ENCODE assay signal across 14 mouse cellular contexts in genomic region chr11:54776367-54776701, GRCm38 (mm10). TPM values are rescaled to one million over a fixed set of nuclear protein-coding genes. Genes with fewer than 3 reads are reported as not detected.
A peak's percentile ranks its signal among the peaks of the same experiment; 100 is the strongest.
DNase-seq lines count a peak whose midpoint lies in the region; ATAC-seq and TF ChIP-seq lines count a peak whose summit lies in the region.
"Had no signal": no experiment of that assay in that cellular context is flagged by ENCODE, and none has a peak within 500 bp of the region (broad histone marks: within the 10 kb centered on the region; RNA-seq: fewer than 3 reads in every experiment).

No protein-coding gene starts in this region.

- WGBS in heart, embryonic 15.5 days: 49% methylated on average over 2 of the region's 2 CpGs
- WGBS in lung, embryonic 15.5 days: 64% methylated on average over 2 of the region's 2 CpGs
- 93% methylated on average over 2 of the region's 2 CpGs for WGBS in forebrain, embryonic 11.5 days

- no peaks in the 10 kb centered on the region for H3K27me3 ChIP-seq in heart, embryonic 15.5 days
- H3K27me3 ChIP-seq in lung, embryonic 15.5 days: no peaks in the 10 kb centered on the region
- H3K27me3 ChIP-seq in myocyte (ENCODE audit: control insufficient read depth, insufficient read depth, insufficient read length): no peaks in the 10 kb centered on the region
- H3K27me3 ChIP-seq in forebrain, embryonic 11.5 days (ENCODE audit: control insufficient read depth, insufficient read depth, low read length): no peaks in the 10 kb centered on the region
- H3K27me3 ChIP-seq: forebrain, embryonic 13.5 days; limb, embryonic 15.5 days had no signal

- no peak overlapping the region for H3K4me3 ChIP-seq in heart, embryonic 15.5 days
- H3K4me3 ChIP-seq in lung, embryonic 15.5 days: no peak overlapping the region
- no peak overlapping the region for H3K4me3 ChIP-seq in embryonic fibroblast, embryonic 13.5 days (ENCODE audit: insufficient read depth, low read length)
- H3K4me3 ChIP-seq in myocyte: no peak overlapping the region
- H3K4me3 ChIP-seq in forebrain, embryonic 11.5 days (ENCODE audit: low read depth, low read length): no peak overlapping the region
- H3K4me3 ChIP-seq: forebrain, embryonic 13.5 days; limb, embryonic 15.5 days had no signal

- intact Hi-C loops in heart, postnatal 25 days (cut with DNase I): no loop called here

- no peak for DNase-seq in heart, postnatal 25 days (ENCODE audit: low spot score)
- no peak for DNase-seq in lung, postnatal 4 days
- no peak for DNase-seq in right cerebral cortex, adult 2 months (ENCODE audit: low spot score in 2 of 2)
- no peak for DNase-seq in forebrain, embryonic 11.5 days (ENCODE audit: low spot score)
- DNase-seq: adrenal gland, postnatal 36 days; cerebellum, adult 8-10 months; layer of hippocampus, postnatal 36 days; thymus, postnatal 14 days had no signal

- H3ac ChIP-seq in myocyte (ENCODE audit: control insufficient read depth, insufficient read length): no peak overlapping the region

- peak overlapping the region; percentile 73 for H3K27ac ChIP-seq in heart, embryonic 15.5 days
- 0 out of 2 replicates have a peak overlapping the region, but pooled peaks have one; percentile 42 for H3K27ac ChIP-seq in lung, embryonic 15.5 days
- 0 out of 2 replicates have a peak overlapping the region, but pooled peaks have one; percentile 24 for H3K27ac ChIP-seq in embryonic fibroblast, embryonic 13.5 days (ENCODE audit: insufficient read depth, low read length)
- no peak overlapping the region for H3K27ac ChIP-seq in forebrain, embryonic 11.5 days (ENCODE audit: low read depth, low read length)
- H3K27ac ChIP-seq: forebrain, embryonic 13.5 days had no signal

- H3K9ac ChIP-seq in heart, embryonic 15.5 days: no peak overlapping the region
- no peak overlapping the region for H3K9ac ChIP-seq in lung, embryonic 15.5 days
- H3K9ac ChIP-seq in forebrain, embryonic 11.5 days (ENCODE audit: low read length): no peak overlapping the region
- H3K9ac ChIP-seq: forebrain, embryonic 13.5 days; limb, embryonic 15.5 days had no signal

- H3K9me3 ChIP-seq in heart, embryonic 15.5 days (replicated peaks): no peaks in the 10 kb centered on the region
- no peaks in the 10 kb centered on the region for H3K9me3 ChIP-seq in lung, embryonic 15.5 days
- H3K9me3 ChIP-seq in forebrain, embryonic 11.5 days (ENCODE audit: control insufficient read depth, low read length): no peaks in the 10 kb centered on the region; the same call in 1 of the 2 replicates
- H3K9me3 ChIP-seq: forebrain, embryonic 13.5 days; limb, embryonic 15.5 days had no signal

- TF ChIP-seq POLR2A in embryonic fibroblast, embryonic 13.5 days (IDR thresholded peaks at IDR 0.05; ENCODE audit: low read depth, low read length): no peak
- no peak for TF ChIP-seq POLR2A in myocyte (IDR thresholded peaks at IDR 0.05; ENCODE audit: insufficient read length, low read depth)

- ATAC-seq in heart, embryonic 15.5 days (replicated peaks; ENCODE audit: insufficient number of reproducible peaks, insufficient read depth, low FRiP score, low read depth): no peak
- ATAC-seq in lung, embryonic 15.5 days (ENCODE audit: borderline replicate concordance, extremely low read depth, low FRiP score, low TSS enrichment): no peak
- no peak for ATAC-seq in forebrain, embryonic 11.5 days (replicated peaks; ENCODE audit: low FRiP score)
- ATAC-seq: forebrain, embryonic 13.5 days had no signal

- peaks cover 96% of the 10 kb centered on the region for H3K79me2 ChIP-seq in myocyte (ENCODE audit: control insufficient read depth, insufficient read depth)

- H3K36me3 ChIP-seq in heart, embryonic 15.5 days: no peaks in the 10 kb centered on the region
- H3K36me3 ChIP-seq in lung, embryonic 15.5 days: no peaks in the 10 kb centered on the region
- H3K36me3 ChIP-seq in myocyte (ENCODE audit: control insufficient read depth, insufficient read depth): no peaks in the 10 kb centered on the region
- H3K36me3 ChIP-seq in forebrain, embryonic 11.5 days (ENCODE audit: control insufficient read depth, insufficient read depth, low read length): no peaks in the 10 kb centered on the region
- H3K36me3 ChIP-seq: limb, embryonic 15.5 days had no signal

- no peak for TF ChIP-seq CTCF in embryonic fibroblast, embryonic 13.5 days (IDR thresholded peaks at IDR 0.05; ENCODE audit: borderline replicate concordance, insufficient read depth, low read length)

- 0 out of 2 replicates have a peak overlapping the region, but pooled peaks have one; percentile 15 for H3K4me2 ChIP-seq in heart, embryonic 15.5 days
- H3K4me2 ChIP-seq in lung, embryonic 15.5 days: no peak overlapping the region
- peak overlapping the region; percentile 19 for H3K4me2 ChIP-seq in myocyte (ENCODE audit: low read depth)
- no peak overlapping the region for H3K4me2 ChIP-seq in forebrain, embryonic 11.5 days (ENCODE audit: low read depth, low read length, severe bottlenecking)
- H3K4me2 ChIP-seq: forebrain, embryonic 13.5 days; limb, embryonic 15.5 days had no signal

- peaks cover 54% of the 10 kb centered on the region for H3K4me1 ChIP-seq in heart, embryonic 15.5 days (replicated peaks)
- peaks cover 30% of the 10 kb centered on the region for H3K4me1 ChIP-seq in lung, embryonic 15.5 days
- H3K4me1 ChIP-seq in embryonic fibroblast, embryonic 13.5 days (ENCODE audit: control insufficient read depth, insufficient read depth, low read length): peaks cover 15% of the 10 kb centered on the region
- H3K4me1 ChIP-seq in forebrain, embryonic 11.5 days (replicated peaks; ENCODE audit: control insufficient read depth, insufficient read depth, low read length): no peaks in the 10 kb centered on the region
- H3K4me1 ChIP-seq: limb, embryonic 15.5 days had no signal

TF ChIP-seq in myocyte, 11 proteins besides CTCF, POLR2A, EP300 and RAD21:
- no peak for TF ChIP-seq SRF (IDR thresholded peaks at IDR 0.05; ENCODE audit: control insufficient read depth, insufficient read length, low read depth)
- no peak for TF ChIP-seq E2F4 (IDR thresholded peaks at IDR 0.05; ENCODE audit: insufficient read depth)

RNA-seq across cellular contexts. Expression of gene Cdc42se2, which starts 11.1 kb away (rescaled TPM):
- 53.2 and 66.5 TPM in 2 replicates for polyA plus RNA-seq in heart, embryonic 15.5 days (2015; fragmentation: Nextera tagmentation; extraction: Ambion mirVana)
- 10 to 100 TPM; 25.8 to 29.0 TPM for total RNA-seq in heart, postnatal 25 days (2021)
- polyA plus RNA-seq in lung, embryonic 15.5 days (2015; fragmentation: Nextera tagmentation; extraction: Ambion mirVana): 70.9 and 74.8 TPM in 2 replicates
- 37.1 and 38.4 TPM in 2 replicates for polyA plus RNA-seq in embryonic fibroblast, embryonic 13.5 days (2011; ENCODE audit: insufficient read length, low read depth, missing spikeins)
- 51.0 TPM for polyA plus RNA-seq in myocyte (2012; fragmentation: generic; extraction: Trizol)
- 221 and 230 TPM in 2 replicates for polyA plus RNA-seq in forebrain, embryonic 11.5 days (2014; fragmentation: Nextera tagmentation; extraction: Ambion mirVana)

Comparison
In these comparisons a context has a peak if more than half of its experiments do, and no peak if none do; other contexts are left out.
1. H3K4me2 ChIP-seq: peak in heart, embryonic 15.5 days (single experiment) and myocyte (single experiment); none in lung, embryonic 15.5 days (single experiment) and forebrain, embryonic 11.5 days (single experiment).